Mouse (Mus musculus): ENCODE data around the gene Dcbld2.

- TF ChIP-seq GATA1 (IDR thresholded peaks at IDR 0.05; ENCODE audit: low read length) (no peak), TAL1 (IDR thresholded peaks at IDR 0.05; ENCODE audit: low read length) (no peak)
Observed at GRCm38 (mm10) chr16:58470841-58471240, 62.6 kb downstream of the Dcbld2 start.

Measured in erythroblast, embryonic 14.5 days (primary cell).